Mouse (Mus musculus): Measurements from ENCODE around the gene Pln.

GRCm38 (mm10) chr10:53353665-53354064 is 16.2 kb downstream of the Pln start:
- no peak for TF ChIP-seq POLR2A (IDR thresholded peaks at IDR 0.05; ENCODE audit: insufficient read depth, low read depth, low read length)
- no peak for TF ChIP-seq EP300 (IDR thresholded peaks at IDR 0.05; ENCODE audit: insufficient read depth, low read depth, low read length)
- no peak for TF ChIP-seq CTCF (IDR thresholded peaks at IDR 0.05)
